Mouse (Mus musculus) cerebellum, postnatal 36 days (tissue): ENCODE results near the gene Lmtk2.

Experiments
- DNase-seq, 2 experiments: peaks; one replicate each; pipeline ENCODE4 v3.0.0; 2021 to 2022; ENCODE audit warnings: mixed read lengths in 2 of 2

Gene Lmtk2

GRCm38 (mm10) chr5:144100149-144100935 is at the start of gene Lmtk2:
TSS of gene Lmtk2 (plus strand) at chr5:144100436.
- peak; percentile 99 for DNase-seq

GRCm38 (mm10) chr5:144051268-144051667 is 49.0 kb upstream of the Lmtk2 start:
- DNase-seq = no peak

- DNase-seq = no peak
These were observed 46.8 kb upstream of the Lmtk2 start for GRCm38 (mm10) chr5:144053450-144053849.

DNA sequence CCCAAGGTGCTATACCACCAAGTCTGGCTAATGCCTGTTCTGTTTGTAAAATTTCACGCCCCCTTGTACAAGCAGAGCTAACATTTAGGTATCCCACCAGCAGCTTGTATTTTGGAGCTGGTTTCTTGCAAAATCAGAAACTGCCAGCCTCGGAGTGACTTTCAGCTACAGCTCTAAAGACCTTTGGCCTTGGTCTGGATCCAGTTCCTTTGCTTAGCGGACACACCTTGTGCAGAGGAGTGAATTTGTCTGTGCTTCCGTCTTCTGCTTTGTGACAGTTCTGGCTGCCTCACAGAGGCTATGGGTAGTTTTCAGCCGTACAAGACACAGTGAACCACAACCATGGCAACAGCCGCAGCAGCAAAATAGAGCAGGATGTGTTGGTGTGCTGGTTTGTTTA is 45.9 kb upstream of the Lmtk2 start:
- no peak for DNase-seq

DNA sequence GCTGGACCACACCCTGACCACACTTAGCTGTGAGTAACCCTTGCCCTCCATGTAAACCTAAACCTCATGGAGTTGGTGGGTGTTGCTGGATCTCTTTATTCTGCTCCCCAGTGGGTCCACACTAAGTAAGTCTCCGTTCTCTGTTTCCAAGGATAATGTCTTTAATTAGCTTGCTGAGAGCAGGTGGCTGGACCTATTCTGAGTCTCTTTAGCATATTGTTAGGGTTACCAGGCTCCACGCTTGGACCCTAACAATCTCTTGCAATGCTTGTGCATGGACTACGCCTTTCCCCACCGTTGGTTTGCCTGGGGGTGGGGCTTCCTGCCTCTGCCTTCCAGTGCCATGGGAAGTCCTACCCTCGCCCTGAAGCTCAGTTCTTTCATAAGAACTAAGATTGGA is 36.1 kb upstream of the Lmtk2 start:
- no peak for DNase-seq

DNA sequence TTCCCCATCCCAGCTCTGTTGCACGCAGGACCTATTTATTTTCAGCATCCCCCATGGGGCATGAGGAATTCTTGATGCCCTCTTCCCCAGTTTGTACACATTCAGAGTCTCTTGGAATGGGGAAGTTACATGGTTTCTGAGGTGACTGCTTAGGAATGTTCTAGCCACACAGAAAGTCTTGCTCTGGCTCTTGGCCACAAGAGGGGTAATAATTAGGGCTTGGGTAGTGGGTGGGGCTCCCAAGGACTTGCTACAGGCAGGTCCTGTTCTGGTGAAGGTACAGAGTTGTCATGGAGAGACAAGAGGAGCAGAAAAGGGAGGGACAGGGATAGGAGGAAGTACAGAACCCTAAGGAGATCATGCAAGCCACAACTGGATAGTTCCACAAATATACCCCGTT is 34.2 kb upstream of the Lmtk2 start:
- no peak for DNase-seq

GRCm38 (mm10) chr5:144070064-144070463 is 30.2 kb upstream of the Lmtk2 start:
- DNase-seq = no peak

- no peak for DNase-seq
These were observed 29.0 kb upstream of the Lmtk2 start for GRCm38 (mm10) chr5:144071249-144071648.

- no peak for DNase-seq
These were observed 22.7 kb upstream of the Lmtk2 start for GRCm38 (mm10) chr5:144077541-144077940.

GRCm38 (mm10) chr5:144080886-144081285 is 19.4 kb upstream of the Lmtk2 start:
- no peak for DNase-seq

DNA sequence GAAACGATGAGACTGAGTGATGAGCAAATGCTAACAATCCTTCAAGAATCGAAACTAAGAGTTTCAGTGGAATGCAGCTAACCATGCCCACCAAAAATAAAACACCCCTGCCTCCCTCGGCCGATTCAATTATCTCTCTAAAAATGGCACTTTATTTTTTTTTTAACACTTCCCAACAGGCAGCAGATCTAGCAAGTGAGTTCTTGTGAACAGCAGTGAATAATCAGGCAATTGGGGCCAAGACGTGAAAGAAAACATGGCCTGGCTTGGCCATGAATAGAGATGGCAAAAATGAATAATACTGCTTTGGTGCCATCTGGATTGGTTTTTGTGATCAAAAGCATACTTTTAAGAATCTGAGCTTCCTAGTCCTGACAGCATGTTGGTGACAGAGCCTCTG is 18.2 kb upstream of the Lmtk2 start:
- no peak for DNase-seq

GRCm38 (mm10) chr5:144083521-144083920 is 16.7 kb upstream of the Lmtk2 start:
- no peak for DNase-seq

GRCm38 (mm10) chr5:144084271-144084670 is 16.0 kb upstream of the Lmtk2 start:
- no peak for DNase-seq

DNA sequence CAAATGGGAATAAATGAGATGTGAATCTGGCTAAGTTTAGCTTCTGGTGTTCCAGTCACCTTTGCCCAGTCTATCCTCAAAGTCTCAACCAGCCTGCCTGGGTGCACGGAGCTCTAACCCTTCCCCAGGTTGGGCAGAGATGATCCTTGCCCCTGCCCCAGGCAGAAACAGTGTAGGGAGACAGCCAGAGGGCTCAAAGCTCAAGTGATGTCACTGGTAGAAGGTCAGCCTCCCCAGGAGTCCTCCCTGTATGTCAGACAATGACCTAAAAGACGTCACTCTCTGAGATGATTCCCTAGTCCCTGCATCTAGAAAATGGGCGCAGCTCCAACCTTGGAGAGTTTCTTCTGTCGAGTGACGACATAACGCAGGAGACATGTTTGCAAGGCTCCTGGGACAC is 14.5 kb upstream of the Lmtk2 start:
- no peak for DNase-seq

DNA sequence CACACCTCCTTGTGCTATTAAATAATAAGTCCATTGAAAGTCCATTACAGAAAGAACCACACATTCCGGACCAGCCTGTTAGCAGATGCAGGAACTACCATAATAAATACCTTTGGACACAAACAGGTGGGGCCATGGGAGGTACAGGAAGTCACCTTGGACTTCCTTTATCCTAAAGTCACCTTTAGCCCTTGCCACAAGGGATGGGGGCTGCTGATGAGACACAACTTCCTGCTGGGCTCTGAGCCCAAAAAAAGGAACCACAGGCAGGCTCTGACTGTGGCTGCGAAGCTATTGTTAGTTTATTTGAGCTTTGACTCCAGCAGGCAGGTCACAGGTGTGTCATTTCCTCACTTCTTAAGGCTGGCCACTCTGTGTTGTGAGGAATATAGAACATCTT is 13.7 kb upstream of the Lmtk2 start:
- DNase-seq = no peak

- DNase-seq = no peak
These were observed 11.9 kb upstream of the Lmtk2 start for GRCm38 (mm10) chr5:144088354-144088753.

DNA sequence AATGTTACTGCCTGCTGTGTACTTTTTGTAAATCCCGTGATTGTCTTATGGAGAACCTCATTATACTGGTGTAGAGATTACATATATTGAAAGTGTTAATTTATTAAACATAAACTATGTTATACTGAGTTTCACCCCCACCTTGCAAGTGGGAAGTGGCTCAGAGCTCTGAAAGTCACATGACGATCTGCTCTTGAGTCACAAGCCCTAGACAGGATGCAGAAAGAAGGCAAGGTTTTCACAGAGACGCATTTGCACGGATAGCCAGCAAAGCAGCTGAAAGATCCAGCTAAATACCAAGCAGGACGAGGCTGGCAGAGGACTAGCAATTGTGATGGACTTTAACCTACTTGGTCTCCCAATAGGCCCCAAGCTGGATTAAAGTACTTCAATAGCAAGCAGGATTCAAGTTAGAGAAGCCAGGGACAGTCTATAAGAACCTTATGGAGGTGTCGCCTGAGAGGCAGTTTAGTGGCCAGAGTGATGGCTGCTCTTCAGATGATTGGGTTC is 4.7 kb upstream of the Lmtk2 start:
- no peak for DNase-seq

- DNase-seq = no peak
These were observed 2.2 kb upstream of the Lmtk2 start for GRCm38 (mm10) chr5:144097902-144098639.

DNA sequence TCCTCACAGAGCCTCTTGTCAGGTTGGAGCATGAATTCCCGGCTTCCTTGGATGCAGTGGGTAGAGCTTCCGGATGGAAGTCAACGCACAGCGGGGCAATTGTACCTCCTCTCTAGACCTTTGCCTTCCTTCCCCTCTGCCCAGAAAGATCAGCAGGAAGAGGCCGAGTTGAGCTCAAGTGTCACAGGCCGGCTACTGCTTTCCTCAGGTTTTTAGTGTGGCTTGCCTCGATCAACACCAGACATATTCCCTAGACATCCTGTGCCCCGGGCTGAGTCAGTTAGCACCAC is 1.7 kb upstream of the Lmtk2 start:
- no peak for DNase-seq

- no peak for DNase-seq
These were observed 712 bp downstream of the Lmtk2 start for GRCm38 (mm10) chr5:144100948-144101347.

DNA sequence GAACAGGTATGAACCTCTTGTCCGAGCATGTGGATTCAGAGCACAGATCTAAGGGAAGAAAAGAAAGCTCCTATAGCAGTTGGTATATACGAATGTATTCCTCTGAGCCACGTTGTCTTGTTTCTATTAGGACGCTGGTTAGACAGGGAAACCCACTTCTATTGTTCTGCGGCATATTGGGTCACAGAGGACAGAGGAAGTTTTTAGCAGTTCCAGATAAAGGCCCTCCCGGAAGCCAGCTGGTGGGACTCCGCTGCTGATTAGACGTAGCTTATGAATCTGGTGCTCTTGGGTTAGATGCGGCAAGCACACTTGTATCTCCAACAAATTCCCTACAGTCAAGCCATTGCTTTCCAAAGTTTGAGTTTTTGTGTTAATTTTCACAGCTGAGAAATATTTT is 4.8 kb downstream of the Lmtk2 start:
- DNase-seq = no peak

GRCm38 (mm10) chr5:144105471-144106129 is 5.4 kb downstream of the Lmtk2 start:
- no peak for DNase-seq

GRCm38 (mm10) chr5:144106130-144106510 is 5.9 kb downstream of the Lmtk2 start:
- DNase-seq = no peak

DNA sequence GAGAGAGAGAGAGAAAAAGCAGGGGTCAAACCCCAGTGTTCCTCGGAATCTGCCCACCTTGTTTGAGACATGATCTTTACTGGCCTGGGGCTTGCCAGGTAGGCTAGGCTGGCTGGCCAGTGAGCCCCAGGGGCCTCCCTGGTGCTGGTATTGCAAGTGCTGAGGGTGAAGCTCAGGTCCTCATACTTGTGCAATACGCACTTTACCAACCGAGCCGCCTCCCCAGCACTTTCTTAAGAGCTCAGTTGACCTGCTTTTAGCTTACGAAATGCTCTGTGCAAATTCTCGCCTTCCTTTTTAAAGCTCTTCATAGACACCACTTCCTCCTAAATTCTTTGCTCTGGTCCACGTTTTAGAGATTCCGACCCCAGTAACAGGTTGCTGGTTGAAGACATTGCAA is 9.0 kb downstream of the Lmtk2 start:
- DNase-seq = no peak
